Mouse (Mus musculus) stomach, embryonic 14.5 days (tissue): ENCODE data around the gene Uri1. TPM values are rescaled to one million over a fixed set of nuclear protein-coding genes. Genes with fewer than 3 reads are reported as not detected.

ENCODE experiments used
- ATAC-seq: fragments of 200-750 bp; cut with Nextera tagmentation; 2 replicates; pipeline ENCODE4 v1.8.0; 2017; ENCODE audit warnings: low read depth, moderate TSS enrichment; ENCODE audit not compliant: insufficient number of reproducible peaks, insufficient read depth, low FRiP score
- H3K27ac ChIP-seq: fragments of 300-500 bp; sonication (generic); 2 replicates; pipeline ENCODE4 v1.5.1; 2014; ENCODE audit warnings: mild to moderate bottlenecking, low read length, moderate library complexity, mixed read lengths
- H3K27me3 ChIP-seq: fragments of 300-500 bp; sonication (generic); 2 replicates; pipeline ENCODE4 v1.6.1; 2014; ENCODE audit warnings: low read length, control low read depth, mixed read lengths; ENCODE audit not compliant: control insufficient read depth, insufficient read depth
- H3K36me3 ChIP-seq: fragments of 300-500 bp; sonication (generic); 2 replicates; pipeline ENCODE4 v1.6.1; 2014; ENCODE audit warnings: mild to moderate bottlenecking, control low read depth, low read length, moderate library complexity, mixed read lengths; ENCODE audit not compliant: control insufficient read depth, insufficient read depth
- H3K4me1 ChIP-seq: fragments of 300-500 bp; sonication (generic); 2 replicates; pipeline ENCODE4 v1.6.1; 2014; ENCODE audit warnings: low read length, control low read depth, mixed read lengths; ENCODE audit not compliant: control insufficient read depth, insufficient read depth
- H3K4me2 ChIP-seq: fragments of 300-500 bp; sonication (generic); replicated peaks from 2 replicates; pipeline ENCODE4 v1.6.1; 2014; ENCODE audit warnings: low read depth, low read length, control low read depth
- H3K4me3 ChIP-seq: fragments of 300-500 bp; sonication (generic); 2 replicates; pipeline ENCODE4 v1.5.1; 2014; ENCODE audit warnings: low read depth, low read length, control low read depth
- H3K9ac ChIP-seq: fragments of 300-500 bp; sonication (generic); replicated peaks from 2 replicates; pipeline ENCODE4 v1.6.1; 2014; ENCODE audit warnings: low read depth, mild to moderate bottlenecking, control low read depth, low read length, moderate library complexity, mixed read lengths
- H3K9me3 ChIP-seq: fragments of 300-500 bp; sonication (generic); 2 replicates; pipeline ENCODE4 v1.6.1; 2016; ENCODE audit warnings: low read depth, low read length, control low read depth; ENCODE audit not compliant: control insufficient read depth
- WGBS: fragments of 180-500 bp; shearing (Covaris S2); extraction: QIAGEN DNeasy Blood & Tissue Kit; methylation state at CpG from one replicate; pipeline ENCODE4 v1.1.7; 2014; 5-methylcytosine and 5-hydroxymethylcytosine counted together
- polyA plus RNA-seq: library from polyadenylated mRNA; unstranded; fragments of >200 nt; fragmentation: Nextera tagmentation; extraction: Ambion mirVana; gene quantifications from 2 replicates; pipeline ENCODE4 v1.2.1, GENCODE M21; 2014

Uri1 gene
- polyA plus RNA-seq, 1 experiment from 2014 or later, result 42.0 TPM

DNA sequence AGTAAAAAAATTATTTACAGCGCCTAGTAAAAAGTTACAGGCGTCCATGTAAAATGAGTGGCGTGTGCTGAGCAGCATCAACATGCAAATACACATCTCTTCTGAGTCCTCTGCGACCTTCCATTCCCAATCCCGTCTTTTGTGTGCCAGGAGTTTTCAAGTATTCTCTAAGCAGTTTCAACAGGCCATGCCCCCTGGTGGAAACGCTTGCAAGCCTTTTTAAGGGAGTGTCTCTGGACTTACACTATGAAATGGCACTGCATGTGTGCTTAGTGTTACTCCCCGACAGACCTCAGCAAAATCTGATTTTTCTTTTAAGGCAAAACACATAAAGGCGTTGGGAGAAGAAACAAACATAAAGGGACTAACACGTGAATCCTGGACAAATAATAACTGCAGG, 50.8 kb downstream of the Uri1 start:
- Histone ChIP-seq H3K9me3 (no peaks in the 10 kb centered on the region), H3K27ac (no peak overlapping the region), H3K4me1 (peaks cover 17% of the 10 kb centered on the region), H3K4me3 (no peak overlapping the region), H3K27me3 (no peaks in the 10 kb centered on the region), H3K9ac (no peak overlapping the region), H3K36me3 (no peaks in the 10 kb centered on the region; the same call in 1 of the 2 replicates), H3K4me2 (no peak overlapping the region)
- no peak for ATAC-seq
- 69% methylated on average over 9 of the region's 9 CpGs for WGBS

DNA sequence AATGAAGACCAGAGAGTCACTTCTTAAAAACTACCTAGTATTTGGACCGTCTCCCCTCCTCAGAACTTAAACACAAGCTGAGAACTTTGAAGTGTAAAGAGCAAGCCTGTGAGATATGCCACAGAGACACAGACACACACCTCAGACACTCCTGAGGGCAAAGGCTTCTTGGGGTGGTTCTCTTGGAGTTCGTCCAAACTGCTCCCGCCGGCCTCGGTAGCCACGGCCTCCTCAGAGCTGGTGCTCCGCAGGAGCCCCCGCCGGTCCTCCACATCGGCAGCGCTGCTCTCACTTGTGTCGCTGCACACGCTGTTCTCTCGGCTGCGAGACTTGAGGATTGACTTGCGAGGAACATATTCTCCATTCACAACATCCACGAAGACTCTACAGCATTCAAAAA, 61.0 kb downstream of the Uri1 start:
- Histone ChIP-seq H3K4me3 (no peak overlapping the region), H3K27me3 (no peaks in the 10 kb centered on the region), H3K4me1 (no peaks in the 10 kb centered on the region), H3K9me3 (no peaks in the 10 kb centered on the region), H3K27ac (no peak overlapping the region), H3K4me2 (no peak overlapping the region), H3K36me3 (peaks cover 40% of the 10 kb centered on the region), H3K9ac (no peak overlapping the region)
- WGBS, result 93% methylated on average over 17 of the region's 17 CpGs
- ATAC-seq, result no peak

DNA sequence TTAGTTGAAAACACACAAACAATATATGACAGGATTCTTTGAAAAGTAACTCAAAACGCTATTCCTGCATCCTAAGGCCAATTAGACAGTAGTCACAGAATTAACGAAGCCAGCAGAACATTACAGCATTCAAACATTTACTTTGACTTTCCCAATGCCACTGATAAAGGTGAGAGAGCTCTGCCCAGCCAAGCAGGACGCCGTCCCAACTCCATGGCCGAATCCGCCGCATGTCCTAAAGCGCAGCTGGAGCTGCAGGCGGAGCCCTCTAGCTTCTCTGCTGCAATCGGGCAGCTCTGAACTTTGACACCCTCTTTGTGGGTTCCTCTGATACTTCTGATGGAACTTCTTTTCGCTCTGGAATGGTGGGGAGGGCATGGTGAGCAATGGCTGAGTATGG, 62.1 kb downstream of the Uri1 start:
- Histone ChIP-seq H3K27me3 (no peaks in the 10 kb centered on the region), H3K9me3 (no peaks in the 10 kb centered on the region), H3K4me3 (no peak overlapping the region), H3K4me2 (no peak overlapping the region), H3K36me3 (peaks cover 43% of the 10 kb centered on the region), H3K27ac (no peak overlapping the region), H3K4me1 (no peaks in the 10 kb centered on the region), H3K9ac (no peak overlapping the region)
- no peak for ATAC-seq
- 87% methylated on average over 11 of the region's 11 CpGs for WGBS

GRCm38 (mm10) chr7:37951841-37952240, 71.5 kb downstream of the Uri1 start:
- WGBS, result 79% methylated on average over 9 of the region's 9 CpGs
- Histone ChIP-seq H3K9ac (no peak overlapping the region), H3K4me1 (no peaks in the 10 kb centered on the region), H3K27ac (no peak overlapping the region), H3K4me2 (no peak overlapping the region), H3K27me3 (no peaks in the 10 kb centered on the region), H3K9me3 (no peaks in the 10 kb centered on the region), H3K4me3 (no peak overlapping the region), H3K36me3 (no peaks in the 10 kb centered on the region; the same call in 1 of the 2 replicates)
- ATAC-seq, result no peak

GRCm38 (mm10) chr7:37936459-37936858, 86.9 kb downstream of the Uri1 start:
- Histone ChIP-seq H3K27ac (no peak overlapping the region), H3K4me3 (no peak overlapping the region), H3K9me3 (no peaks in the 10 kb centered on the region), H3K4me1 (peaks cover 17% of the 10 kb centered on the region), H3K27me3 (no peaks in the 10 kb centered on the region), H3K9ac (no peak overlapping the region), H3K4me2 (no peak overlapping the region), H3K36me3 (no peaks in the 10 kb centered on the region)
- ATAC-seq, result no peak
- 75% methylated on average over 8 of the region's 8 CpGs for WGBS

GRCm38 (mm10) chr7:37935786-37936185, 87.6 kb downstream of the Uri1 start:
- Histone ChIP-seq H3K27ac (no peak overlapping the region), H3K4me3 (no peak overlapping the region), H3K4me2 (no peak overlapping the region), H3K27me3 (no peaks in the 10 kb centered on the region), H3K36me3 (no peaks in the 10 kb centered on the region), H3K9ac (no peak overlapping the region), H3K4me1 (peaks cover 20% of the 10 kb centered on the region), H3K9me3 (no peaks in the 10 kb centered on the region)
- ATAC-seq, result no peak
- WGBS, result 63% methylated on average over 5 of the region's 5 CpGs

DNA sequence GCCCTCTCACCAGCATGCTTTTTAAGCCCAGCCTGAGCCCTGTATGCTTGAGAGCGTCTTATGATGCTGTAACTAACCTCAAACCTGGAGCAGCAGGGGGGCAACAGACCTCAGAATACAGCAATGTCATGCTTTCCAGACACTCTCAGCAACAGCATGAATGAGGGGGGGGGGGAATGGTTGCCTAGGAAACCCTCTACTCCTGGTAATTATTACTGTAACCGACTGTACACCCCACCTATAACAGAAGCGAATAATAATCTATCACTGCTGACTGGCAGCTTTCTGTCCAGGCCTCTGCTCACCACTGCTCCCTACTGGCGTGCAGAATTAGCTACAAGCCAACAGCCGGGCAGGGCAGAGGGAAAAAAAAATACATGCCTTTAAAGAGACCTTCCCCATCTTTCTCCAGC, 88.6 kb downstream of the Uri1 start:
- Histone ChIP-seq H3K9ac (no peak overlapping the region), H3K27ac (no peak overlapping the region), H3K36me3 (no peaks in the 10 kb centered on the region), H3K27me3 (no peaks in the 10 kb centered on the region), H3K4me1 (peaks cover 20% of the 10 kb centered on the region), H3K4me2 (no peak overlapping the region), H3K9me3 (no peaks in the 10 kb centered on the region), H3K4me3 (no peak overlapping the region)
- no peak for ATAC-seq
- WGBS, result 27% methylated on average over 5 of the region's 5 CpGs

DNA sequence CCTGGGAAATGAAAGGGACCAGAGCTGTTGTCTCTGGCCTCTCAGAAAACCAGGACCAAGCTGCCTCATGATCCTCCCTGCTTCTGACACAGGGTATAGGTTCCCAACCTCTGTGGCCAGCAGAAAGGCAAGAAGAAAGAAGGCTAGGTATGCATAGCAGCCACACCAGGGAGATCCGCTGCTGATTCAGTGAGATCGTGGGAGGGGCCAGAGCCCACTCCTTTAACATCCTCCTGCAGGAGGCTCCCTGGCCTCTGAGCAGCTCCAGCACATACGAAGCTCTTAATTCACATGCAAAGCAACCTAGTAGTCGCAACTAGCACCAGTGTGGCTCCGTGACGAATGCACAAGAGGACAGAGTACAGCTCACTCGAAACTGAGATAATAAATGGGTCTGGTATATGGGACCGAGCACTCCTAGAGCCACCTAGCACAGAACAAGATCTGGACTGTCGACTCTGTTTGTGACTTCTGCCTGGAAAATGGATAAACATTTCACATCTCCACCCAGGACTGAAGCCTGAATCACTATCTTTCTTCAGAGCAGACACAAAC, 89.5 kb downstream of the Uri1 start:
- Histone ChIP-seq H3K4me3 (no peak overlapping the region), H3K9me3 (no peaks in the 10 kb centered on the region), H3K27ac (no peak overlapping the region), H3K9ac (no peak overlapping the region), H3K27me3 (no peaks in the 10 kb centered on the region), H3K36me3 (no peaks in the 10 kb centered on the region), H3K4me2 (no peak overlapping the region), H3K4me1 (peaks cover 20% of the 10 kb centered on the region)
- ATAC-seq, result no peak
- WGBS, result 29% methylated on average over 9 of the region's 9 CpGs

- peak; percentile 78 for ATAC-seq
- H3K9ac ChIP-seq, result no peak overlapping the region
- no peak overlapping the region; the same call in 1 of the 2 replicates for H3K4me2 ChIP-seq
- H3K36me3 ChIP-seq, result no peaks in the 10 kb centered on the region
- H3K9me3 ChIP-seq, result no peaks in the 10 kb centered on the region
- H3K27me3 ChIP-seq, result no peaks in the 10 kb centered on the region
- 15% methylated on average over 3 of the region's 3 CpGs for WGBS
- H3K27ac ChIP-seq, result peak overlapping the region; percentile 27; the same call in 1 of the 2 replicates
- H3K4me3 ChIP-seq, result no peak overlapping the region
- peaks cover 20% of the 10 kb centered on the region for H3K4me1 ChIP-seq
These were observed 91.7 kb downstream of the Uri1 start for GRCm38 (mm10) chr7:37931631-37932030.
